Mouse (Mus musculus): Measurements from ENCODE around the gene Ccdc74a. TPM values are rescaled to one million over a fixed set of nuclear protein-coding genes. Genes with fewer than 3 reads are reported as not detected.

The Ccdc74a gene
- polyA plus RNA-seq, 1 experiment from 2014 or later = 18.0 TPM

- Histone ChIP-seq H3K36me3 (ENCODE audit: control insufficient read depth, insufficient read depth, low read length) (peaks cover 6% of the 10 kb centered on the region), H3K9me3 (ENCODE audit: control insufficient read depth, low read length) (no peaks in the 10 kb centered on the region), H3K27ac (ENCODE audit: low read depth, low read length) (no peak within 1 kb of the TSS), H3K4me3 (ENCODE audit: low read length) (peak within 1 kb of the TSS; percentile 63), H3K9ac (ENCODE audit: low read depth, low read length) (peak within 1 kb of the TSS; percentile 73), H3K4me1 (ENCODE audit: control insufficient read depth, insufficient read depth, low read depth, low read length) (peaks cover 11% of the 10 kb centered on the region), H3K27me3 (replicated peaks; ENCODE audit: control insufficient read depth, insufficient read depth, low read length) (no peaks in the 10 kb centered on the region), H3K4me2 (ENCODE audit: low read length) (peak within 1 kb of the TSS; percentile 81)
- 2% methylated on average over 56 of the region's 60 CpGs for WGBS
- ATAC-seq = peak; percentile 84
Measured at GRCm38 (mm10) chr16:17619198-17620105, 26.8 kb upstream of the Ccdc74a start, which contains the start of gene Smpd4. Smpd4 (plus strand) TSS chr16:17619354.

DNA sequence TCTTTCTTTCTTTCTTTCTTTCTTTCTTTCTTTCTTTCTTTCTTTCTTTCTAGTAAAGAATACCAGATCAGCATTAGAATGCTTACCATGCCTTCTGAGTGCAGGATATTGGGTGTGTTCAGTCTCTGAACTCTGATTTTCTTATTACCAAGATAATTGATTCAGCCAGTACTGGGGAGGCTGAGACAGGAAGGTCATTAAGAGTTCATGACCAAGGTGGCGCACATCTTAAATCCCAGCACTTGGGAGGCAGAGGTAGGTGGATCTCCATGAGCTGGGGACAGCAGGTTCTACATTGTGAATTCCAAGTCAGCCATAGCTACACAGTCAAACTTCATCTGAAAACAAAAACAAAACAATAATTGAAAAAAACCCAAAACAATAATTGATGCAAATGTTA is 24.3 kb upstream of the Ccdc74a start:
- H3K4me2 ChIP-seq (ENCODE audit: low read length) = no peak overlapping the region
- H3K4me3 ChIP-seq (ENCODE audit: low read length) = no peak overlapping the region
- H3K4me1 ChIP-seq (ENCODE audit: control insufficient read depth, insufficient read depth, low read depth, low read length) = peaks cover 11% of the 10 kb centered on the region
- H3K36me3 ChIP-seq (ENCODE audit: control insufficient read depth, insufficient read depth, low read length) = peaks cover 16% of the 10 kb centered on the region
- H3K27me3 ChIP-seq (replicated peaks; ENCODE audit: control insufficient read depth, insufficient read depth, low read length) = no peaks in the 10 kb centered on the region
- no peaks in the 10 kb centered on the region for H3K9me3 ChIP-seq (ENCODE audit: control insufficient read depth, low read length)
- no peak overlapping the region for H3K27ac ChIP-seq (ENCODE audit: low read depth, low read length)
- WGBS = 97% methylated on average over 1 of the region's 1 CpGs
- H3K9ac ChIP-seq (ENCODE audit: low read depth, low read length) = no peak overlapping the region
- no peak for ATAC-seq

DNA sequence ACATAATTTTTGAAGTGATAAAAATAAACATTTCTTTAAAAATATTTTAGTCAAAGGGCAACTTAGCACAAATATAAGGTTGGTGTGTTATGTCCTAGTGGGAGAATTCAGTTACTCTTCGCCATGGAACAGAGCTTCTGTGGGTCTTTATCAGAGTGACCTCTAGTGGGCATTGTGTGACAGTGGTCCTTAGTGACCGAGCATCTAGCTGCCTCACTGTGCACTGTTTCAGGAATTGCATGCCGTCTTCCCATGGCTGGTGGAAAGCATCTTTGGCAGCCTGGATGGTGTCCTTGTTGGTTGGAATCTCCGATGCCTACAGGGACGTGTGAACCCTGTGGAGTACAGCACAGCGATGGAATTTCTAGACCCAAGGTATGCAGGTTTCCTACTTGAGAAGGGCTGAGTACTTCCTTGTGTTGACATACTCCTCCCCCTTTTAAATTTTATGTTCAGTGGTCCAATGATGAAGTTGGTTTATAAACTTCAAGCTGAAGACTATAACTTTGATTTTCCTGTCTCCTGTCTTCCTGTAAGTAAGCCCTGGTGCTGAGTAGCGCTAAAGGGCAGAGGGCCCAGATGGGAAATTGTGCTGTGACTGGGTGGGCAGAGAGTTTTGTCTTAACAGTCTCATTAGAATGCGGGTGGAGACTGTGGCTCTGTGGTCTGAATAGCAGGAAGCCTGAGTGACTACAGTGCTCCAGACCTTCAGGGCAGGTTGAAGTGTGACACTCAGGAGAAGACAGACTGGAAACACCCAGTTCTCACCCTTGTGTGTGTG is 20.6 kb upstream of the Ccdc74a start:
- peaks cover 46% of the 10 kb centered on the region for H3K36me3 ChIP-seq (ENCODE audit: control insufficient read depth, insufficient read depth, low read length)
- WGBS = 68% methylated on average over 8 of the region's 8 CpGs
- 0 out of 2 replicates have a peak, but pooled peaks cover 2% of the 10 kb centered on the region for H3K4me1 ChIP-seq (ENCODE audit: control insufficient read depth, insufficient read depth, low read depth, low read length)
- ATAC-seq = no peak
- H3K4me3 ChIP-seq (ENCODE audit: low read length) = no peak overlapping the region
- H3K4me2 ChIP-seq (ENCODE audit: low read length) = no peak overlapping the region
- no peaks in the 10 kb centered on the region for H3K27me3 ChIP-seq (replicated peaks; ENCODE audit: control insufficient read depth, insufficient read depth, low read length)
- H3K9ac ChIP-seq (ENCODE audit: low read depth, low read length) = no peak overlapping the region
- no peak overlapping the region for H3K27ac ChIP-seq (ENCODE audit: low read depth, low read length)
- no peaks in the 10 kb centered on the region for H3K9me3 ChIP-seq (ENCODE audit: control insufficient read depth, low read length)

DNA sequence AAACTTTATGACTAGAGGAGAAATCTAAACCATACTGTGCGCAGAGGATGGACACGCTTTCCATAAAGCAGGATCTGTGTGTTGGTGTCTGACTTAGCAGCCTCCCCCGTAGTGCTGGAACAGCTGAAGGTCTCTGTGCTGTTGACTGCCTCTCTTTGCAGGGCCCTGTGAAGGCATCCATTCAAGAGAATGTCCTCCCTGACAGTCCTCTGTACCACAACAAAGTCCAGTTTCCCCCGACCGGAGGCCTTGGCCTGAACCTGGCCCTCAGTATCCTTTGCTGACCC is 20.1 kb upstream of the Ccdc74a start:
- Histone ChIP-seq H3K4me3 (ENCODE audit: low read length) (no peak overlapping the region), H3K4me1 (ENCODE audit: control insufficient read depth, insufficient read depth, low read depth, low read length) (no peaks in the 10 kb centered on the region), H3K27ac (ENCODE audit: low read depth, low read length) (no peak overlapping the region), H3K9ac (ENCODE audit: low read depth, low read length) (no peak overlapping the region), H3K9me3 (ENCODE audit: control insufficient read depth, low read length) (no peaks in the 10 kb centered on the region), H3K36me3 (ENCODE audit: control insufficient read depth, insufficient read depth, low read length) (peaks cover 48% of the 10 kb centered on the region), H3K4me2 (ENCODE audit: low read length) (no peak overlapping the region), H3K27me3 (replicated peaks; ENCODE audit: control insufficient read depth, insufficient read depth, low read length) (no peaks in the 10 kb centered on the region)
- WGBS = 93% methylated on average over 5 of the region's 5 CpGs
- no peak for ATAC-seq

- H3K4me2 ChIP-seq (ENCODE audit: low read length) = no peak overlapping the region
- no peak overlapping the region for H3K4me3 ChIP-seq (ENCODE audit: low read length)
- no peaks in the 10 kb centered on the region for H3K9me3 ChIP-seq (ENCODE audit: control insufficient read depth, low read length)
- H3K4me1 ChIP-seq (ENCODE audit: control insufficient read depth, insufficient read depth, low read depth, low read length) = no peaks in the 10 kb centered on the region
- peaks cover 38% of the 10 kb centered on the region for H3K36me3 ChIP-seq (ENCODE audit: control insufficient read depth, insufficient read depth, low read length)
- no peak for ATAC-seq
- H3K27ac ChIP-seq (ENCODE audit: low read depth, low read length) = no peak overlapping the region
- no peak overlapping the region for H3K9ac ChIP-seq (ENCODE audit: low read depth, low read length)
- H3K27me3 ChIP-seq (replicated peaks; ENCODE audit: control insufficient read depth, insufficient read depth, low read length) = no peaks in the 10 kb centered on the region
- 93% methylated on average over 2 of the region's 2 CpGs for WGBS
Measured at GRCm38 (mm10) chr16:17632580-17632979, 13.7 kb upstream of the Ccdc74a start.

GRCm38 (mm10) chr16:17633481-17634181 is 12.6 kb upstream of the Ccdc74a start:
- H3K4me3 ChIP-seq (ENCODE audit: low read length) = no peak overlapping the region
- WGBS = 79% methylated on average over 8 of the region's 8 CpGs
- H3K27me3 ChIP-seq (replicated peaks; ENCODE audit: control insufficient read depth, insufficient read depth, low read length) = no peaks in the 10 kb centered on the region
- H3K4me1 ChIP-seq (ENCODE audit: control insufficient read depth, insufficient read depth, low read depth, low read length) = no peaks in the 10 kb centered on the region
- ATAC-seq = no peak
- no peak overlapping the region for H3K27ac ChIP-seq (ENCODE audit: low read depth, low read length)
- H3K9me3 ChIP-seq (ENCODE audit: control insufficient read depth, low read length) = no peaks in the 10 kb centered on the region
- no peak overlapping the region for H3K9ac ChIP-seq (ENCODE audit: low read depth, low read length)
- H3K4me2 ChIP-seq (ENCODE audit: low read length) = no peak overlapping the region
- peaks cover 28% of the 10 kb centered on the region for H3K36me3 ChIP-seq (ENCODE audit: control insufficient read depth, insufficient read depth, low read length)

GRCm38 (mm10) chr16:17636904-17637303 is 9.4 kb upstream of the Ccdc74a start:
- H3K4me1 ChIP-seq (ENCODE audit: control insufficient read depth, insufficient read depth, low read depth, low read length) = no peaks in the 10 kb centered on the region
- no peaks in the 10 kb centered on the region for H3K27me3 ChIP-seq (replicated peaks; ENCODE audit: control insufficient read depth, insufficient read depth, low read length)
- H3K4me2 ChIP-seq (ENCODE audit: low read length) = no peak overlapping the region
- WGBS = 91% methylated on average over 2 of the region's 2 CpGs
- no peaks in the 10 kb centered on the region for H3K9me3 ChIP-seq (ENCODE audit: control insufficient read depth, low read length)
- H3K36me3 ChIP-seq (ENCODE audit: control insufficient read depth, insufficient read depth, low read length) = peaks cover 29% of the 10 kb centered on the region
- H3K9ac ChIP-seq (ENCODE audit: low read depth, low read length) = no peak overlapping the region
- H3K4me3 ChIP-seq (ENCODE audit: low read length) = no peak overlapping the region
- H3K27ac ChIP-seq (ENCODE audit: low read depth, low read length) = no peak overlapping the region
- ATAC-seq = no peak

DNA sequence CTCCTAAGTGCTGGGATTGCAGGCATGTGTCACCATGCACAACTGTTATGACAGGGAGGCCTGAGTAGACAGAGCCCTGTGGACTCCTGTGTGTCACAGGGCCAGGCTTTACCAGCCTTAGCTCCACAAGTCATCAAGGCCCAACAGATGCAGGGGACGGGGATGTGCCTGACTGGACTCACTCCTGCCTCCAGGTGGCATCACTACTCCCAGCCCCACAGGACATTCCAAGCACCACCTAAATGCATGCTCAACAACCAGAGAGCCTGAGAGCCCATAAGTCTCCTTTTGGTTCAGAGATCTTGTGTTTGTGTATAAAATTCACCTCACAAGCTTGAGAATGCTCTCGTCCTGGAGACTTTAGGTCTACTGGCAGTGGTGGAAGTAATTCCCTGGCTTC is 8.7 kb upstream of the Ccdc74a start:
- Histone ChIP-seq H3K27ac (ENCODE audit: low read depth, low read length) (no peak overlapping the region), H3K9me3 (ENCODE audit: control insufficient read depth, low read length) (no peaks in the 10 kb centered on the region), H3K4me3 (ENCODE audit: low read length) (no peak overlapping the region), H3K36me3 (ENCODE audit: control insufficient read depth, insufficient read depth, low read length) (peaks cover 31% of the 10 kb centered on the region), H3K4me1 (ENCODE audit: control insufficient read depth, insufficient read depth, low read depth, low read length) (no peaks in the 10 kb centered on the region), H3K4me2 (ENCODE audit: low read length) (no peak overlapping the region), H3K27me3 (replicated peaks; ENCODE audit: control insufficient read depth, insufficient read depth, low read length) (no peaks in the 10 kb centered on the region), H3K9ac (ENCODE audit: low read depth, low read length) (no peak overlapping the region)
- ATAC-seq = no peak
- 79% methylated on average over 2 of the region's 2 CpGs for WGBS

Data from hindbrain, embryonic 16.5 days (tissue).